Mouse (Mus musculus) erythroblast, adult 5-6 weeks (primary cell): Measurements from ENCODE around the gene Mreg. TPM values are rescaled to one million over a fixed set of nuclear protein-coding genes. Genes with fewer than 3 reads are reported as not detected.

Experiments
- ATAC-seq: replicated peaks from 2 replicates; pipeline ENCODE4 v1.8.0; 2016; ENCODE audit warnings: moderate number of reproducible peaks, mild to moderate bottlenecking, moderate TSS enrichment, inconsistent platforms; ENCODE audit not compliant: poor library complexity, low FRiP score, severe bottlenecking
- total RNA-seq, 2 experiments: library from RNA; stranded (forward) in 1 of 2; stranded (reverse) in 1 of 2; fragments of 150-400 nt in 1 of 2; fragments of 200-764, 138-1000 nt in 1 of 2; gene quantifications; 2 replicates each; pipeline versions ENCODE4 v1.2.3 to v1.2.4; 2015 to 2017; ENCODE audit warnings: low replicate concordance in 2 of 2

Mreg gene
- total RNA-seq, 2 experiments from 2014 or later: not detected

GRCm38 (mm10) chr1:72228974-72229373 lies 16.9 kb upstream of the Mreg start:
- no peak for ATAC-seq

GRCm38 (mm10) chr1:72227546-72227945 lies 15.4 kb upstream of the Mreg start:
- ATAC-seq: no peak

- ATAC-seq: no peak
These were observed 14.9 kb upstream of the Mreg start for GRCm38 (mm10) chr1:72226887-72227481.

GRCm38 (mm10) chr1:72226172-72226886 lies 14.2 kb upstream of the Mreg start:
- ATAC-seq: peak; percentile 39

GRCm38 (mm10) chr1:72225720-72226171 lies 13.6 kb upstream of the Mreg start:
- ATAC-seq: peak; percentile 97

GRCm38 (mm10) chr1:72225054-72225718 lies 13.1 kb upstream of the Mreg start:
- no peak for ATAC-seq

GRCm38 (mm10) chr1:72220008-72220407 lies 7.9 kb upstream of the Mreg start:
- no peak for ATAC-seq

- ATAC-seq: no peak
These were observed 7.0 kb upstream of the Mreg start for GRCm38 (mm10) chr1:72219116-72219515.

GRCm38 (mm10) chr1:72218626-72219025 lies 6.5 kb upstream of the Mreg start:
- no peak for ATAC-seq

- ATAC-seq: no peak
These were observed 4.7 kb upstream of the Mreg start for GRCm38 (mm10) chr1:72216761-72217160.

GRCm38 (mm10) chr1:72215174-72215573 lies 3.1 kb upstream of the Mreg start:
- no peak for ATAC-seq

- no peak for ATAC-seq
These were observed 2.4 kb upstream of the Mreg start for GRCm38 (mm10) chr1:72214470-72214961.

GRCm38 (mm10) chr1:72213954-72214353 lies 1.8 kb upstream of the Mreg start:
- no peak for ATAC-seq

GRCm38 (mm10) chr1:72210803-72211679 lies 1.1 kb downstream of the Mreg start:
- no peak for ATAC-seq

- no peak for ATAC-seq
These were observed 4.0 kb downstream of the Mreg start for GRCm38 (mm10) chr1:72208095-72208494.

- no peak for ATAC-seq
These were observed 7.0 kb downstream of the Mreg start for GRCm38 (mm10) chr1:72205113-72205512.

- ATAC-seq: no peak
These were observed 8.9 kb downstream of the Mreg start for GRCm38 (mm10) chr1:72203204-72203603.

- ATAC-seq: no peak
These were observed 9.4 kb downstream of the Mreg start for GRCm38 (mm10) chr1:72202705-72203104.

GRCm38 (mm10) chr1:72202068-72202467 lies 10.0 kb downstream of the Mreg start:
- ATAC-seq: no peak

GRCm38 (mm10) chr1:72201126-72201525 lies 11.0 kb downstream of the Mreg start:
- no peak for ATAC-seq
